Mouse (Mus musculus): ENCODE results near the gene Adrb1.
"Not testable (repeated sequence)": the region's sequence is repeated elsewhere in the genome, so short reads cannot be mapped to it uniquely, and the experiment has no call there.

Gene Adrb1

DNA sequence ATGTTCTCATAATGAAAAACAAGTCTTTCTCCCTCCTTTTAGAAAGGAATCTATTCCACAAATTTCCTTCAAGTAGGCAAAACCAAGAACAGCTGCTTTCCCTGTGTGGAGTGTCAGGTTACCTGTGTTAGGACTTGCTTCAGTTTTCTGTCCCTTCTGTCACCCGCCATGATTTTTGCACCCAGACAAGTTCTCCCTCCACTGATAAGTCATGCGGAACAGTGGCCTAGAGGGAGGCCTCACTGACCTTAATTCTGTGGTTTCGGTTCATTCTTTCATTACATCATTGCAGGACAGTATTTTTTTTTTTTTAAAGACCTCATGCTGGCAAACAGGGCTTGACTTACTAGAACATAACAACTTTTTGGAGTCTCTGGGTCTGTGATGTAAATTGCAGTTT, 27.3 kb downstream of the Adrb1 start:
- no peak for DNase-seq (ENCODE audit: low spot score)

DNA sequence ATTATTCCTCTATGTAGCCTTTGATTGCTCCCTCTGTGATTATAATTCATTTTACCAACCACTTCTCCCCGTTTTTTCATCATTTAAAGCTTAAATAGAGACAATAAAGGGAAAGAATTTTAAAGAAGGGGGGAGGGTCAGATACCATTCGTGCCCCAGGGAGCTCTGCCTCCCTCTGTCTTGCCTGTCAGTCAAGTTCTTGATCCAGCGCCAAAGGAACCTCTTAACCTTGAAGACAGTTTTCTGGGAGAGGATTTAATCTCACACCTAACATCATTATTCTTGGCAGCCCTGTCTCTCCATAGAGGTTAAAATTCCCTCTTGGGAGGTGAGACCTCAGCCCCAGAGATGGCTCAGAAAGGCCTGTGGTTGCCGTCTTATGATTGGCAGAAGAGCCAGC, 28.7 kb downstream of the Adrb1 start:
- DNase-seq (ENCODE audit: low spot score) = no peak

DNA sequence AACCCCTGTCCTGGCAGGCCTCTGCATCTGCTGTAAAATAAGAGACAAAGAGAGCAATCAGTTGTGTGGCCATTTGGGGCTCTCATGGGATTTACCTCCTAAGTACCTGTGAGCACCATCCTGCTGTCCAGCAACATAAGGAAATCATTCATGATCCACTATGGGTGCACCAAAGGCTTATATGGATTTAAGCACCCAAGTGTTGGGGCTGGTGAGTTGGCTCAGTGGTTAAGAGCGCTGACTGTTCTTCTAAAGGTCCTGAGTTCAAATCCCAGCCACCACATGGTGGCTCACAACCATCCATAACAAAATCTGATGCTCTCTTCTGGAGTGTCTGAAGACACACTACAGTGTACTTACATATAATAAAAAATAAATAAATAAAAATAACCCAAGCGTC, 32.5 kb downstream of the Adrb1 start:
- not testable (repeated sequence) for DNase-seq (ENCODE audit: low spot score)

DNA sequence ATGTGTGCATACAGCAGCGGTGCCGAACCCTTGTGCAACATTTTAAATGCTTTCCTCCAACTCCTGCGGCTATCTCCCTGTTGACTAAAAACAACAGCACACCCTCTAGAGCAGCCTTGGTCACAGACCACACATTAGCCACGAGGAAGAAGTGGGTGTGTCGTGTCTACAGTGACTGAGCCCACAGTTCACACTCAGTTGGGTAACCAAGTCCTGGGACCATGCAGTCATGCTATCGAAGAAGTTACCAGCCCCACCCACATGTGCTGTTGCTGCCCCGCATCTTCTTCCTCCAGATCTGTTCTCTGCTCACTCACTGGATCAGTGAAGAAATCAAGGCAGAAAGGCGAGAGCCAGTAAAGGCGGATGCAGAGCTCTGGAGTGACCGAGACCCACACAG, 34.4 kb downstream of the Adrb1 start:
- no peak for DNase-seq (ENCODE audit: low spot score)

DNA sequence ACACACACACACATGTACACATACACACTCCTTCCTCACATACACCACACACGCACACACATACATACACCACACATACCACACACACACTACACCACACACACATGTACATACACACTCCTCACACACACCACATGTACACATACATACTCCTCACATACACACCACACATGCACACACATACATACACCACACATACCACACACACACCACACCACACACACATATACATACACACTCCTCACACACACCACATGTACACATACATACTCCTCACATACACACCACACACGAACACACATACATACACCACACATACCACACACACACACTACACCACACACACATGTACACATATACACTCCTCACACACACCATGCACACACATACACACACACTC, 36.3 kb downstream of the Adrb1 start:
- no peak for DNase-seq (ENCODE audit: low spot score)

DNA sequence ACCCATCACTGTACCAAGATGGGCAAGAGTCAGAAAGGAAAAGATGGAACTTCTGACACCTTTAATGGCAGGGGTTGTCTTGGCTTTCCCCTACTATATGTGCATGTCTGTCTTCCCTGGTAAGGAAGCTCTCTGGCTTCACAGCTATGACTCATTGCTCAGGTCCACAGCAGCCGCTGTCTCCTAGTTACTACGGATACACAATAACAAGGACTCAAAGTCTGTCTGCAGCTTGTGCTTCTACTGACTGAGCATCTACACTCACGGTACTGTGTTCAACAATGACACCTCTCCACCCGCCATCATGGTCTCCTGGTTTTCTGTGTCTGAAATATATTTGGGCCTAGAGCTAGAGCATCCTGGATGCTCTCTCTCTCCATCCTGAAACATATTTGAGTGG, 37.7 kb downstream of the Adrb1 start:
- DNase-seq (ENCODE audit: low spot score) = no peak

DNA sequence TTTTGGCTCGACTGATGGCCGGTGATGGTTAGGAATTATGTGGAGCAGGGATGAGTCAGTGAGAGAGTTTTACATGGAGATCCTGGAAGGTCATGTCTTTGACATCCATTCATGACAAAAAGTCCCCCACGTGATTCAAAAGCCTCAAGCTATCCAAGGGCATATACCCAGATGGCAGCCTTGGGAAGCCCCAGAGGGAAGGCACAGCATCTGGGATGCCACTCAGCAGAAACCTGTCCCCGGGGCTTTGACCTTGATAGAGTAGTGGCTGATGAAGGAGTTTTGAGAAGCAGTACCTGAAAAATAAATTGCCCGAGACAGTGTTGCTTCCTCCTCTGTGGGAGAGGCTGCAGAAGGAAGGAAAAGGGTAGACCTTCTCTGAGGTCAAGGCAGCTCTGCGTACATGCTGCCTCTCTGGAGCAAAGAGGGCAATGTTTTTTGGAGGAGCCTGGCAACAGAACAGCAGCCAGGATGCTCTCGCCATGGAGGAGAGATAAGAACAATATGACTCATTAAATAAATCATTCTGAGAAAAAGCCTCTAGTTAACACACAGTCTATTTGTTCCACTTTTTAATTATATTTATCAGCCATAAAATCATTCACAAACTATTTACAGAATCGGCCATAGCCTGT, 38.4 kb downstream of the Adrb1 start:
- no peak for DNase-seq (ENCODE audit: low spot score)

DNA sequence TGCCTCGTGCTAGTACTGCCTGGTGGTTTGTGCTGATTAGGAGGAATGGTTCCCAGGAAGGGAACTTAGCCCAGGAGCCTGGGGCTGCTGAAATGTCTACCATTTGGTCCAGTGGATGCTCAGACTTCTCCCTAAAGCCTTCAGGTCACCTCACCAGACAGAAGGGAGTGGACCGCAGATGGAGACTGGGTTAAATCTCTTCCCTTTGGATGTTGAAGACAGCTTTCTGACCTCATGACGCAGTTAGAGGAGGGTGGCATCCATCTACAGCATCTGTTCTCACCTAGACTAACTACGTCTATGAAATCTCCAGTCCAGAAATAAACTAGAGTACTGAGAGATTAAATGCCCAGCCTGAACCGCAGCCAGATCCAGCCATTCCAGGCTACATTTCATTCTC, 39.1 kb downstream of the Adrb1 start:
- DNase-seq (ENCODE audit: low spot score) = no peak

DNA sequence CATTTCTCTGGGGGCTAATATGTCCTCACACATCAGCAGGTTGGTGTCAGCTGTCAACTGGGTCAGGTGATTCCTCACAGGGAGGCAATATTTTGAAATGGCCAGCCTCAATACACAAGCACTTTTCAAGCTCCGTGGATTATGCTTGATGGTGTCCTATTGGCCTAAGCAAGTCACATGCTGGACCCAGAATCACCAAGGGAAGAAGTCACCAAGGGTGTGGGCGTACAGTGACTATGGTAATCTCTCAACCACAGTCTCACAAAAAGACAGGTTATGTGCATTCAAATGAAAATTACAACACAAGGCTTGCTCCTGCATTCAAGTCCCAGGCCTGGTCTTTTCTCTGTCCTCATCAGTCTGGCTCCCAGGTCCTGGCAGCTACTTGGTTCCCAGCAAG, 39.7 kb downstream of the Adrb1 start:
- no peak for DNase-seq (ENCODE audit: low spot score)

DNA sequence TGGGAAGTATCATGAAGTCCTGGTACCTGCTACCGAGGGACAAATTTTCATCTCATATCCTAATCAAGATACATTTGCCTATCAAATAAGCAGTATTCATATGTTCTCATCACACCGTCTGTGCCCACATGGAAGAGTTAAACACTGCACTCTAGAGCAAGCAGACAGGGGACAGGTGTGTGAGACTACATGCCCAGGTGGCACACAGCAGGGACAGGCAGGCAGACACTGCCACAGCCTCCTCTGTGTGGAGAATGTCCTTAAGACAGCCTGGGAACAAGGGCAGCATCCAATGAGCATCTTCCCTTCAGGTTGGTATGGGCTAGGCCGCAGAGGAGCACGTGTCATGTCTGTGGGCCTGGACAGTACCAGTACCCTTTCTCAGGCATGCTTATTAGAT, 40.7 kb downstream of the Adrb1 start:
- no peak for DNase-seq (ENCODE audit: low spot score)

DNA sequence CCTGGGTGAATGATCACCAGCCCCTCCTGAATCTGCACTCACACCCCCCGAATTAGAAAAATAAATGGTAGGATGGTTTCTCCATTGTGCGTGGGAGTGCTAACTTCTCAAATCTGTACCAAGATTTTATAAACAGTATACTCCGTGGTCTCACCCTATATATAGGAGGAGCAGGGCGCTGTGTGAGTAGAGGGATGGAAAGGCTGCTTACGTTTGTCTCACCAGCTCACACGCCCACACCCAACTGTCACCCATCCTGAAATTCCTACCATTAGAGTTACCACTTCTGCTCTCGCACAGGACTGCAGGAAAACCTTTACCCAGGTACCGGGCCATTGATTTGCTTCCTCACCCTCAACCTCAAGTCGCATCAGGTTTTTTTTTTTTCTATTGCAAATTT, 47.0 kb downstream of the Adrb1 start:
- no peak for DNase-seq (ENCODE audit: low spot score)

DNA sequence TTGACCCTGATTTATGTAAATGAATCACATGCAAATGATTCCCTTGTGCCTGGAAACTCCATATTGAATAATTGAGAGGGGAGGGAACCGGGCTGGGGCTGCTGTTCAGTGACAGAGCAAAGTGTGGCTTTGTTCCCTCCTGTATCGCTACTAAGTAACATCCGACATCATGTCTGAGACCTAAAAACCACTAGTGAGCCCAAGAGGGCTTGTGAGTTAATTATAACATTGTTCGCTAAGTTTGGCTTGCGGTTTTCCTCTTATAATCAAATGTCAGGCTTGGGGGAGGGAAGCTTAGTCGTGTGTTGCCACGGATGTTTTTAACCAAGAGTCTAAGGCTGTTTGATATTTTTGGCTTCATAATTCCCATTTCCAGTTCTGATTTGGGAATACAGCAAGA, 50.2 kb downstream of the Adrb1 start:
- DNase-seq (ENCODE audit: low spot score) = no peak

DNA sequence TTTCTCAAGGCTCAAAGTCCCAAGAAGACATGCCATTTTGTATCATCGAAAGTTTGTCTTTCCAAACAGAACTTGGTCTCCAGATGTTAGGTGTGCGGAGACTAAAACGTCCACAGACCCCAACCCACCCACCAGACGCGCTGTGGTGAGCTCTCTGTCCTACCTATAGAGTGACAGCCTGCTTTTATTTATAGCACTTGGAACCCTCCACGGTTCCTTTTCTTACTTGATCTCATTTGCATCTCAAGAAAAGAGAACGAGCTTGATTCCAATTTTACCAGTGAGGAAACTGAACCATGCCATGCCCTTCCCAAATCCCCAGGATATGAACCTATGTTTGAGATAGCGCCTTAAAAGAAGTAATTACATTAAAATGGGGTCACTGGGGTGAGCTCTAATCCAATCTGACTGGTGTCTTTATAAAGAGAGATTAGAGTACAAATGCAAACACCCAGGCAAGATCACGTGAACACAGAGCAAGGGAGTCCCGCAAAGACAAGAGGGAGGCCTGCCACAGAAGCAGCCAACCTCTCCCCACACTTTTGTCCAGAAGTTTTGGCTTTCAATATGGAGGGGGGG, 51.5 kb downstream of the Adrb1 start:
- DNase-seq (ENCODE audit: low spot score) = no peak

DNA sequence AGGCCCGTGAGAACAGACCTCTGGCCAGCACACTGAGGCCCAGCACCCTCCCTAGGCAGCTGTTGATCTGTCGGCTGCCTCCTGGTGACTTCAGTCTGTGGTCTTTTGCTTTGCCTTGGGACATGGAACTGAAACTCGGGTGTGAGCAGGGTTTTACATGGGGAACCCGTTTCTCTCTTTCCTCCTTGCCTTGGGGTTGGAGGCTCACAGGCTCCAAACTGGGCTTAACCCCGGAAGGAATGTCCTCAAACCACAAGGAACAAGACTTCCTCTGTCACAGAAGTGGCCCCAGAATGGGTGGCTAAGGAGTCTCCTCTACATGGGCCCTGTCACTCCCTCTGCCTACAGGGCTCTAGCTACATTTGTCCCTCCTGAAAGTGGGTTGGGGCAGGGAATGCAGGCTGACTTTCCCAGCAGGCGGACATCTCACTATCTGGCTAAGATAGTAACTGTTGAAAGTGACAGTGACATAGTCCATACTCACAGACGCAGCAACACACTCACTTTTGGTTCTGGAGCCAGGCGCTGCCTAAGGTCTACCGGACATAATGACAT, 52.5 kb downstream of the Adrb1 start:
- no peak for DNase-seq (ENCODE audit: low spot score)

DNA sequence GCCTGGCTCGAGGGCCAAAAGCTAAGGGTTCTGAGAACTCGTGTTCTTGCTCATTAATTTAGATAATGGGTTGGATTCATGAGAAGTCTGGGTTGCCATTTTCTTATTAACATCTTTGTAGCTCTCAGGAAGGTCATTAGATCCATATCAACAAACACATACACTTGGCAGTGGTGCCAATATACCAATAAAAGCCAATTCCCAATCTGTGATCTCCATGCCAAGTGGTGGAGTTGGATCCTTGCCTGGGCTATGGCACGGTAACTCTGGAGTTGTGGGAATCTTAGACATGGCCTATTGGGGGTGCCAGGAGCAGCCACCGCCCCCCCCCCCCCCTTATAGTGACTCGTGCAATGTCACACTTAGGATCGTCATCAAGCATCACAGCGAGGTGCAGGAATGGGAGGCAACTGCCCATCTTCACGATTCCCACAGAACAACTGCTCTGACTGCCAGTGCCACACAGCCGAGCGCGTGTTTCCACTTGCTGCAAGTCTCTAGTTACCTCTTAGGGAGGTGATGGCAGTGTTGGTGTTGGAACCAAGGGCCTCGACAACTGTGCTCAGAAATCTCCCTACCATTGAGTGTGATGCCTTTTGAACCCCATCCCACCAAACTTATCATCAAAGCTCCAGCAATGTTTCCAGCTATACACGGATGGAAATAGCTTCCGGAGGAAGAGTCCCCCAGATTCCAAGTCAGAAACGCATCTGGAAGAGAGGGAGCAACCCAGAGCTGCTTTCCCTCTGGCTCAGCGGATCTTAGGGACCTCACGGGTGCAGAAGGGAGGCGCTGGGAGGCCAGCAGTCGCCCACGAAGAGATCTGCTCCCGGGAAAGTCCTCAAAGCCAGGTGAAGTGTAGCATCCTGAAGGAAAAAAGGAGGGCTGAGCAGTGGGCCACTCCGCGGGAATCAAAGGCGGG, 53.2 kb downstream of the Adrb1 start:
- no peak for DNase-seq (ENCODE audit: low spot score)

DNA sequence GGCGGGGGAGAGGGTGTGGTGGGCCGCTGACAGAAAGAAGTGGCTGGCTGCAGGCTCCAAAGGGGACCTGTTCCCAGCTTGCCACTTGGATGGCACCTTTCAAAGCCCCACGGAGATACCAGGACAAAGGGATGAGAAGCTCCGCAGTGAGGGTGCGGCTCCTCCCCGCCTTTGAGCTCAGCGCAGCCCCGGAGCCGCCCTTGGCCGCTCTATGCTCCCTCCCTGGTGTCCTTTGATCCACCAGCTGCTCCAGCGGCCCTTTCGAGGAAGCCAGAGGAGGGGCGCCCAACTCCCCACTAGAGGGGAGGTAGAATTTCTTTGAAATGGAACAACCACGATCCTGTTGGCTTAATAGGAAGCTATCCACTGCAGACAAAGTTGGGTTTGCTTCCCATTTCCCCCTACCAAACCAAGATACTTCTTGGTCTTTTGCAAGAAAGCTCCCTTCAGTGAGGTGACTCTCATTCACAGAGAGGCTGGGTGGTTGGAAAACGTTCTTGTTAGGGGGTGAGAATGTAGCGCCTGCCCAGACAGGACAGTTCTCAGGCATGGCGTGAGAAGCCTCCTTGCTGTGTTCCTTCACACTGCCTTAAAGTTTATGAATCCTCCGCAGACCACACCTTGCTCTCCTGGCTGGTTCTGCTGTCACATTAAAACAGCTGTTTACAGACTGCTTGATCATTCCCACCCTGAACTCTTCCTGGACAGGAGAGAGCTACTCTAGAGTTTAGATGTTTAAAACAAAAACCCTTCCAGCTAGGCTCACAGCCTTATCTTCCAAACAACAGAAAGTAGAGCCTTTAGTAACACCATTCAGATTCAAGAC, 54.1 kb downstream of the Adrb1 start:
- DNase-seq (ENCODE audit: low spot score) = no peak

DNA sequence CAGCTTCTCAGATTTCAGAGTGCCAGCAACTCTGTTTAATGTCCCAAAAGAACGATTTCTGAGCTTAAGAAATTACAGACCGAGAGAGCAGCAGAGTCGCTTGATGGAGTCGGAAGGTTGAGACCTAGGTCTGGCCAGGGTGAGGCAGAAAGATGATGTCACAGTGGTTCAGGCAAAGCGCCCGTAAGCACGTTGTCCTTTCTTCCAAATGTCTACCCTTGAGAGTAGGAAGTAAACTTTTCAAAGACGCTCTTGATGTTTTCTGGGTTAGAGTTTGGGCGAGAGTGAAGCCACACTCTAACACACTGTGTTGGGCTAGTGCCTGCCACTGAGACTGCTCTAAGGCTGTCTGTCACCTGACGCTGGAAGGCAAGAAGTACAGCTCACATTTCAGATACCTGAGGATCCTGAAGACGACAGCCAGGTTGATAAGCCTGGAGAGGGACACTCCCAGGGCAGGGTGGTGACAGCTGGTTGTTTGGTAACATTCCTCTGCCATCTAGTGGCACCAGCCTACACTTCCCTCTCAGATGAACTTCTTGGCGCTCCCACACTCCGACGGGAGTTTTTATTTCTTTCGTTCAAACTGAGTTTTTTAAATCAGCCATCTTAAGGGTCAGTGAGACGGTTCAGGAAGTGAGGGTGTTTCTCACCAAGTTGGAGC, 54.9 kb downstream of the Adrb1 start:
- DNase-seq (ENCODE audit: low spot score) = no peak

DNA sequence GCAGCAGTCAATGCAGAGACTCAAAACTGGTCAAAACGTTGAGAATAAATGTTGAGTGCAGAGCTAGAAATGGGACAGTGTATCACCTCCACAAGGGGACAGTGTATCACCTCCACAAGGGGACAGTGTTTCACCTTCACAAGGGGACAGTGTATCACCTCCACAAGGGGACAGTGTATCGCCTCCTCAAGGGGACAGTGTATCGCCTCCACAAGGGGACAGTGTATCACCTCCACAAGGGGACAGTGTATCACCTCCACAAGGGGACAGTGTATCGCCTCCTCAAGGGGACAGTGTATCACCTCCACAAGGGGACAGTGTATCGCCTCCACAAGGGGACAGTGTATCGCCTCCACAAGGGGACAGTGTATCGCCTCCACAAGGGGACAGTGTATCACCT, 56.5 kb downstream of the Adrb1 start:
- not testable (repeated sequence) for DNase-seq (ENCODE audit: low spot score)

Data from spleen, adult 12 weeks (tissue).